Comparison of ENCODE assay signal across 22 mouse cellular contexts in genomic region chr9:64587991-64588390, GRCm38 (mm10).
A peak's percentile ranks its signal among the peaks of the same experiment; 100 is the strongest.
DNase-seq lines count a peak whose midpoint lies in the region; ATAC-seq and TF ChIP-seq lines count a peak whose summit lies in the region.
"Had no signal": no experiment of that assay in that cellular context is flagged by ENCODE, and none has a peak within 500 bp of the region (broad histone marks: within the 10 kb centered on the region; RNA-seq: fewer than 3 reads in every experiment).

No protein-coding gene starts in this region.

- H3K4me2 ChIP-seq in liver, embryonic 12.5 days, result no peak overlapping the region
- H3K4me2 ChIP-seq in liver, postnatal 0 days (ENCODE audit: low read depth, low read length), result no peak overlapping the region
- no peak overlapping the region for H3K4me2 ChIP-seq in liver, embryonic 16.5 days (ENCODE audit: low read depth, low read length)
- H3K4me2 ChIP-seq: heart, embryonic 12.5 days; hindbrain, embryonic 13.5 days; midbrain, embryonic 12.5 days had no signal

- H3K27me3 ChIP-seq in liver, embryonic 12.5 days (replicated peaks), result no peaks in the 10 kb centered on the region
- no peaks in the 10 kb centered on the region for H3K27me3 ChIP-seq in liver, postnatal 0 days (ENCODE audit: insufficient read depth, low read length)
- H3K27me3 ChIP-seq in liver, embryonic 16.5 days (ENCODE audit: control insufficient read depth, insufficient read depth, low read depth, low read length), result no peaks in the 10 kb centered on the region

- H3K9me3 ChIP-seq in liver, embryonic 12.5 days (replicated peaks), result no peaks in the 10 kb centered on the region
- no peaks in the 10 kb centered on the region for H3K9me3 ChIP-seq in liver, postnatal 0 days (ENCODE audit: low read length)
- no peaks in the 10 kb centered on the region for H3K9me3 ChIP-seq in liver, embryonic 16.5 days (replicated peaks; ENCODE audit: control insufficient read depth, low read length)
- H3K9me3 ChIP-seq: G1E; heart, embryonic 12.5 days; hindbrain, embryonic 13.5 days; midbrain, embryonic 12.5 days had no signal

- no peak overlapping the region for H3K9ac ChIP-seq in liver, embryonic 12.5 days
- H3K9ac ChIP-seq in liver, postnatal 0 days (replicated peaks), result no peak overlapping the region
- H3K9ac ChIP-seq in liver, embryonic 16.5 days (ENCODE audit: low read depth, low read length), result no peak overlapping the region
- H3K9ac ChIP-seq: heart, embryonic 12.5 days; hindbrain, embryonic 13.5 days; midbrain, embryonic 12.5 days had no signal

- TF ChIP-seq CTCF in liver, postnatal 0 days (IDR thresholded peaks at IDR 0.05; ENCODE audit: low read depth), result no peak

- peaks cover 70% of the 10 kb centered on the region for H3K4me1 ChIP-seq in liver, embryonic 12.5 days
- peaks cover 22% of the 10 kb centered on the region for H3K4me1 ChIP-seq in liver, postnatal 0 days (ENCODE audit: insufficient read depth)
- peaks cover 38% of the 10 kb centered on the region for H3K4me1 ChIP-seq in liver, embryonic 16.5 days (ENCODE audit: control insufficient read depth, low read depth, low read length)
- H3K4me1 ChIP-seq: heart, embryonic 12.5 days had no signal

- DNase-seq in liver, postnatal 0 days, result no peak
- peak; percentile 59 to 66 for DNase-seq in cerebellum, adult 18-20 months
- peak; percentile 62 to 68 for DNase-seq in cerebellum, postnatal 10 days
- DNase-seq in layer of hippocampus, postnatal 36 days, result no peak
- DNase-seq: adrenal gland, postnatal 10 days; gastrocnemius, postnatal 25 days; heart, adult 18-20 months; heart, postnatal 4 days; kidney, adult 11 months; kidney, postnatal 14 days; layer of hippocampus, adult 9-11 months; lung, postnatal 36 days; right cerebral cortex, postnatal 14 days; thymus, postnatal 4 days had no signal

- H3K27ac ChIP-seq in liver, embryonic 12.5 days, result peak overlapping the region; percentile 98
- no peak overlapping the region for H3K27ac ChIP-seq in liver, postnatal 0 days (ENCODE audit: low read depth)
- peak overlapping the region; percentile 42; the same call in 1 of the 2 replicates for H3K27ac ChIP-seq in liver, embryonic 16.5 days (ENCODE audit: low read length)
- H3K27ac ChIP-seq: hindbrain, embryonic 13.5 days; midbrain, embryonic 12.5 days had no signal

- ATAC-seq in liver, embryonic 12.5 days, result no peak
- ATAC-seq in liver, postnatal 0 days, result no peak
- ATAC-seq in liver, embryonic 16.5 days (ENCODE audit: low read depth), result no peak
- no peak for ATAC-seq in erythroblast, adult 5-6 weeks (replicated peaks; ENCODE audit: low FRiP score, poor library complexity, severe bottlenecking)
- ATAC-seq: forebrain, embryonic 14.5 days had no signal

- no peak for TF ChIP-seq EP300 in liver, postnatal 0 days (IDR thresholded peaks at IDR 0.05; ENCODE audit: low read depth)

- H3K4me3 ChIP-seq in liver, embryonic 12.5 days, result no peak overlapping the region
- no peak overlapping the region for H3K4me3 ChIP-seq in liver, postnatal 0 days (ENCODE audit: low read depth, low read length)
- H3K4me3 ChIP-seq in liver, embryonic 16.5 days (ENCODE audit: low read depth, low read length), result no peak overlapping the region
- H3K4me3 ChIP-seq: heart, embryonic 12.5 days; hindbrain, embryonic 13.5 days; midbrain, embryonic 12.5 days had no signal

- 83% methylated on average over 7 of the region's 7 CpGs for WGBS in liver, embryonic 12.5 days (ENCODE audit: insufficient replicate concordance)
- 90% methylated on average over 7 of the region's 7 CpGs for WGBS in liver, postnatal 0 days (ENCODE audit: insufficient replicate concordance)
- WGBS in liver, embryonic 16.5 days (ENCODE audit: insufficient replicate concordance), result 87% methylated on average over 7 of the region's 7 CpGs

- H3K36me3 ChIP-seq in liver, embryonic 12.5 days, result no peaks in the 10 kb centered on the region
- H3K36me3 ChIP-seq in liver, postnatal 0 days (replicated peaks; ENCODE audit: insufficient read depth, low read length), result no peaks in the 10 kb centered on the region
- H3K36me3 ChIP-seq in liver, embryonic 16.5 days (ENCODE audit: control insufficient read depth, insufficient read depth), result no peaks in the 10 kb centered on the region
- H3K36me3 ChIP-seq: G1E; heart, embryonic 12.5 days; hindbrain, embryonic 13.5 days; midbrain, embryonic 12.5 days had no signal

Comparison
In these comparisons a context has a peak if more than half of its experiments do, and no peak if none do; other contexts are left out.
1. DNase-seq: peak in cerebellum, adult 18-20 months (2 of 2) and cerebellum, postnatal 10 days (2 of 2); none in liver, postnatal 0 days (single experiment) and layer of hippocampus, postnatal 36 days (0 of 2).